Mouse (Mus musculus) left cerebral cortex, adult 11 months (tissue): ENCODE measurements at regions not wholly inside any gene's neighbourhood (a gene's known extent, or its start where the extent isn't known, plus 50 kb on each side); places are given as distances from the start of the nearest gene placed in this dataset.
"Not testable (repeated sequence)": the region's sequence is repeated elsewhere in the genome, so short reads cannot be mapped to it uniquely, and the experiment has no call there.

Experiments
- DNase-seq: peaks from one replicate; pipeline ENCODE4 v3.0.0; 2022; ENCODE audit warnings: low spot score

GRCm38 (mm10) chr1:30751138-30751907 is 122.4 kb downstream of the Phf3 start:
- no peak for DNase-seq

DNA sequence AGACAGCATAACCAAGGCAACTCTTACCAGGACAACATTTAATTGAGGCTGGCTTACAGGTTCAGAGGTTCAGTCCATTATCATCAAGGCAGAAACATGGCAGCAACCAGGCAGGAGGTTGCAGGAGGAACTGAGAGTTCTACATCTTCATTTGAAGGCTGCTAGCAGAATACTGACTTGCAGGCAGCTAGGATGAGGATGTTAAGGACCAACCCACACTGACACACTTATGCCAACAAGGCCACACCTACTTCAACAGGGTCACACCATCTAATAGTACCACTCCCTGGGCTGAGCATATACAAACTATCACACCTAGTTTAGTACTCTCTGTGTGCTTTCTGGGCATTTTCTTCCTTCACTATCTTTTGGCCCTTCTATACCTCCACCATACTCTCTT is 131.8 kb downstream of the Phf3 start:
- DNase-seq = no peak

DNA sequence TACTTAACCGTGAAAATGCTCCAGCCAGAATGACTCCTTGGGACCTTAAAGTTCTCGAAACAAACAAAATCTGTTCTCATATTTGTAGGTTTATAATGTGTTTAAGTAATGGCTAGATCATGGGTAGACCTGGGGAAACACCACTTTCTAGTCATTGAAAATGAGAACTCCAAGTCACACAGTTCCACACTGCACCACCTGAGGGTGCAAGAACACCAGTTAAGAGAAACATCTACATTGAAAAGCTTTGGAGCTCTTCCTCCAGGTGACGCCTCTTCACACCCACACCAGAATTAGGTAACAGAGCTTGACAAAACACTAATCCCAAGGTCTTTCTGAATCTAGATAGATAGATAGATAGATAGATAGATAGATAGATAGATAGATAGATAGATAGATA is 132.9 kb downstream of the Phf3 start:
- DNase-seq = no peak

GRCm38 (mm10) chr1:30721519-30721918 is 152.2 kb downstream of the Phf3 start:
- DNase-seq = no peak

GRCm38 (mm10) chr1:30720829-30721228 is 152.9 kb downstream of the Phf3 start:
- DNase-seq = no peak

GRCm38 (mm10) chr1:30718578-30718977 is 155.1 kb downstream of the Phf3 start:
- no peak for DNase-seq

- DNase-seq = no peak
Observed at GRCm38 (mm10) chr1:30716346-30716745, 157.4 kb downstream of the Phf3 start.

- peak; percentile 38 for DNase-seq
Observed at GRCm38 (mm10) chr1:30701116-30701515, 172.6 kb downstream of the Phf3 start.

DNA sequence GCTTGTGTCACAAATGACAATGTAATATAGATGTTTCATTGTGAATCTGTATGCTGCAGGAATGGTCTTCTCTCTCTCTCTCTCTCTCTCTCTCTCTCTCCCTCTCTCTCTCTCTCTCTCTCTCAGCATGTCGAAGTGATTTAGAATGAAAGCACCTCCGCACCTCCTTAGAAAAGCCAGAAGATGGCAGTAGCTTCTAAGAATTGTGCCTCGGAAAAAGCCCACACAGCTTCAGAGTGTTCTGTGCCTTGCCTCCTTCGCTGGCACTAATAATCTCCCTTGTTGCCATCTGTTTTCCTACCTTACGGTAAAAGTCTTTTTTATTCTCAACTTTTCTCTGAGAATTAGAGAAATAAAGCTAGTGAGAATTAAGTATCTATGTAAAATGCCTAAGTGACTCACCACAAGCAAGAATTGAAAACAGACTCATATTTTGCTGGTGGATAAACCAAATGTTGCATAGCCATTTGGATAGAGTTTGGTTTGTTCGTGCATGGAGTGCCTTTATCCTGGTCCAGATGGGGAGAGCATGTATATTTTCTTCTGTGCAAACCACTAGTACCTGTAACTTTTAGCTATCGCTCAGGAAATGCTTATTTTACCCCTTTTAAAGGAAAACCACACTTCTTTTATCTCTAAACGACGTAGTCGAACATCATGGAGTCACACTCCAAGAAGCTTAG is 173.2 kb downstream of the Phf3 start:
- DNase-seq = peak; percentile 36

DNA sequence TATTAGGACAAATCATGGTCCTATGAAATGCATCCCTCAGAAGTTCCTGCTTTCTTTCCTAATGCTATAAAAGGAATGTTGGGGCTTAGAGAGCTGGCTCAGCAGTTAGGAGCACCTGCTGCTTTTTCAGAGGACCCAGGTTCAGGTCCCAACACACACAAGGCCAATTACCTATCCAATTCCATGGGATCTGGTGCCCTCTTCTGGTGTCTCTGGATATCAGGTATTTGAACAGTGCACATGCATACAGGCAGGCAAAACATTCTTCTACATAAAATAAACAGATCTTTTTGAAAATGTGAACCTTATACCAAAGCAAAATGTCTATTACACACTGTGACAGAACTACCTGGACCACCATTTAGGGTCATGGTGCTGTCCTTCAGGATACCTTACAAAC is 177.4 kb downstream of the Phf3 start:
- DNase-seq = no peak

- DNase-seq = no peak
Observed at GRCm38 (mm10) chr1:30685318-30685717, 188.4 kb downstream of the Phf3 start.

GRCm38 (mm10) chr1:30683889-30684288 is 189.8 kb downstream of the Phf3 start:
- no peak for DNase-seq

- DNase-seq = no peak
Observed at GRCm38 (mm10) chr1:30639807-30640206, 233.9 kb downstream of the Phf3 start.

DNA sequence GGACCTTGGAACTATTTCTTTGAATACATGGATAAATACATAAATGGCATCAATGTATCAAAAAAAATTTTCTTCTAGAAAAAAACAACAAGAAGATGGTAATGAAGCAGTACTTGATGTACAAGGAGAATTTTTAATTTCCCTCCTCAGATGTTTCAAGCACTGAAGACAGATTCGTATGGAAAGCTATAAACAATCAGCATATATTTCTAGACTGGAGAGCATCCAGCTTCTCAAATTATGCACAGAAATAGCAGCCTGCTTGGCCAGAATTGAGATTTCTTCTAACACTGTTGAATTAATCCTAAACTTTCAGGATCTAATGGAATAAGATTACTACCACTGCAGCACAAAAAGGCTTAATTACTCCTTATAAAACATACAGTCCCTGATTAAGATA is 241.0 kb downstream of the Phf3 start:
- DNase-seq = peak; percentile 7

- not testable (repeated sequence) for DNase-seq
Observed at GRCm38 (mm10) chr1:30627796-30628195, 245.9 kb downstream of the Phf3 start.

DNA sequence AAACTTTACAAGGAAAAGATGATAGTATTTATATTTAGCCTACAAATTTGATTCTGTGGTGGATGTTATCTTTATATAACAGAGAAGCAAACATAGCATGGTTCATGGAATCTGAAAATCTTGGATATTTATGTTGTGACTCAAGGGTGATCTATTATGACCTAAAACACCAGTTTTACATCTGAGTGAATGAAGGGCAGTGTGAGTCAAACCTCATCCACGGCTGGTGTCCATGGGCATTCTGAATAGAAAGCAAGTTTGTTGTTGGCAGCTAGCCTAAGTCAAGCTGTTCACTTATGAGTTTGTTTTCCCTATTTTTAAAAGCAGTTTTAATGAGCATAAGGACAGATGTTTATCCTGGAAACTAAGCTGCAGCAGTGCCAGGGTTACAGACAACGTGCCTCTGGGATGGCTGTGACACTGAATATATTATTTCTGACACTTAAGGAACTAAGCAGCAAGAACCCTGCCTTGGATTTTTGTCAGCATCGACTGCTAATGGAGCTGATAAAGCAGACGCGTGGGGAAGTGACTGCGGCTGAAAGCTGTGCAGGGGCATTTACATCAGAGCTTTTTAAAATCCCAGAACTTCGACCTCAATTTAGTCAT is 278.5 kb downstream of the Phf3 start:
- no peak for DNase-seq

- DNase-seq = no peak
Observed at GRCm38 (mm10) chr1:30594036-30594435, 279.7 kb downstream of the Phf3 start.

GRCm38 (mm10) chr1:30590721-30591120 is 283.0 kb downstream of the Phf3 start:
- DNase-seq = no peak

- DNase-seq = no peak
Observed at GRCm38 (mm10) chr1:30588885-30589284, 284.8 kb downstream of the Phf3 start.

- DNase-seq = no peak
Observed at GRCm38 (mm10) chr1:30588336-30588735, 285.4 kb downstream of the Phf3 start.

DNA sequence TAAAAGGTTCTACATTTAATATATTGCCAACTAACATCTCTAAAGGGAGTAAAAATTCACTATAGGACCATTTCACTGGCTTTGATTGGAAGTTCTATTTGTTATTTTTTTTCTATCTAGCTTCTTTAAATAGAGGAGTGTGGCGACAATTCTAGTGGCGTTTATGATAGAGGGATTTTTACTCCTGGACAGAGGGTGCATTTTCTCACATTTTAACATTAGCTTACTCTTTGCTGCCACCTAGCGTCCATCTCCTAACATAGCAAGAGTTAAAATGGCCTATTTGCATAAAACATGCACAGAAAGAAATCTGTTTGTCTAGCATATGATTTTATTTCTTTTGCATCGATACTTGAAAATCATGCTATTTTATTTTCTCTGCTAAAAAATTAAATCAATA is 288.9 kb downstream of the Phf3 start:
- DNase-seq = no peak

DNA sequence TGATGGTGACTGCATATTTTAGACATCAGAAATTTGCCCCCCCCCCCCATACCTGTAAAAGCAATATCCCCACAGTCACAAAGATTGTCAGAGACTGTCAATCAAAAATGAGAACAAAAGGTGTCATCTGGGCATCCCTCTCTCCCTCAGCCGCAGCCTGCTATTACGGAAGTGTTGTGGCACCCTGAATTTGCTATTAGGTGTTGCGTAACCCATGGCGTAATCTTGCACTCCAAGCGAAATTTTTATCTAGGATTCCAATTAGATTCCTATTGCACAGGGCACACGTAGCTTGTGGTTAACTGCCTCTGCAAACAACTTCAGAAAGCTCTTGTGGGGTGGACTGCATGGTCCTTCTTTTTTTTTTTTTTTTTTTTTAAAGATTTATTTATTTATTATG is 289.9 kb downstream of the Phf3 start:
- no peak for DNase-seq

DNA sequence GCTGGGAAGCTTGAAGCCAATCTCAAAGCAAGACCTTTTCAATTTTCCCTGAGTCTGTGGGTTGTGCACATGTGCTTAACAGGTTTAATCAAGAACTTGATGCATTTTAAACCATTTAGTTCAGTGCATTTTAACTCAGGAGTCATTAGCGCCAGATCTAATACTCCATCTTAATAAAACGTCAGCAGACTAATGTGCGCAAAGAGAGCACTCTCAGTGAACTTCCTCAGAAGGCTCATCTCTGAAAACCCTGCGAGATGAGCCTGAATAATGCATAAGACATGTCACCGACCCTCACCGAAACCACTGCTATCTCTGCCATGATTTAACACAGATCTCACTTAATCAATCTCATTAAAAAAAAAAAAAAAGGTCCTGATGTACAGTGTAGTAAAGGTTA is 309.0 kb downstream of the Phf3 start:
- no peak for DNase-seq
